ENCODE assay signal across 14 mouse cellular contexts in genomic region chr8:56343505-56343904, GRCm38 (mm10). TPM values are rescaled to one million over a fixed set of nuclear protein-coding genes. Genes with fewer than 3 reads are reported as not detected.
DNase-seq lines count a peak whose midpoint lies in the region; ATAC-seq and TF ChIP-seq lines count a peak whose summit lies in the region.
"Had no signal": no experiment of that assay in that cellular context is flagged by ENCODE, and none has a peak within 500 bp of the region (broad histone marks: within the 10 kb centered on the region; RNA-seq: fewer than 3 reads in every experiment).

No protein-coding gene starts in this region.

- H3K4me1 ChIP-seq in kidney, embryonic 14.5 days (ENCODE audit: control insufficient read depth, insufficient read depth, low read length) = 0 out of 2 replicates have a peak, but pooled peaks cover 5% of the 10 kb centered on the region
- peaks cover 10% of the 10 kb centered on the region; the same call in 1 of the 2 replicates for H3K4me1 ChIP-seq in stomach, embryonic 14.5 days (ENCODE audit: control insufficient read depth, insufficient read depth, low read length)
- no peaks in the 10 kb centered on the region for H3K4me1 ChIP-seq in stomach, postnatal 0 days (replicated peaks; ENCODE audit: control insufficient read depth, insufficient read depth)
- H3K4me1 ChIP-seq in stomach, embryonic 16.5 days (ENCODE audit: control insufficient read depth, insufficient read depth, low read length) = peaks cover 6% of the 10 kb centered on the region; the same call in 1 of the 2 replicates
- H3K4me1 ChIP-seq: liver, embryonic 13.5 days; midbrain, embryonic 12.5 days; neural tube, embryonic 13.5 days had no signal

- no peak overlapping the region for H3K4me2 ChIP-seq in kidney, embryonic 14.5 days (replicated peaks; ENCODE audit: low read depth, low read length)
- no peak overlapping the region for H3K4me2 ChIP-seq in stomach, embryonic 14.5 days (replicated peaks; ENCODE audit: low read depth, low read length)
- H3K4me2 ChIP-seq in stomach, postnatal 0 days (replicated peaks; ENCODE audit: low read depth) = no peak overlapping the region
- no peak overlapping the region for H3K4me2 ChIP-seq in stomach, embryonic 16.5 days (ENCODE audit: low read depth, low read length)
- H3K4me2 ChIP-seq: liver, embryonic 13.5 days; midbrain, embryonic 12.5 days; neural tube, embryonic 13.5 days had no signal

- no peaks in the 10 kb centered on the region for H3K36me3 ChIP-seq in kidney, embryonic 14.5 days (ENCODE audit: control insufficient read depth, insufficient read depth, low read length)
- no peaks in the 10 kb centered on the region for H3K36me3 ChIP-seq in stomach, embryonic 14.5 days (ENCODE audit: control insufficient read depth, insufficient read depth, low read length)
- H3K36me3 ChIP-seq in stomach, postnatal 0 days (ENCODE audit: control insufficient read depth, insufficient read depth, low read length) = no peaks in the 10 kb centered on the region
- H3K36me3 ChIP-seq in stomach, embryonic 16.5 days (ENCODE audit: control insufficient read depth, insufficient read depth, low read length) = no peaks in the 10 kb centered on the region
- H3K36me3 ChIP-seq: liver, embryonic 13.5 days; midbrain, embryonic 12.5 days; neural tube, embryonic 13.5 days had no signal

- no peak for TF ChIP-seq CTCF in stomach, postnatal 0 days (IDR thresholded peaks at IDR 0.05; ENCODE audit: low read depth)

- DNase-seq in adrenal gland, postnatal 10 days = peak; percentile 8
- DNase-seq in adrenal gland, adult 2 months = no peak
- no peak for DNase-seq in kidney, postnatal 14 days
- DNase-seq in stomach, postnatal 0 days (ENCODE audit: low spot score) = no peak
- no peak for DNase-seq in urinary bladder, adult 18-20 months (ENCODE audit: low spot score in 2 of 2)
- DNase-seq: cerebellum, adult 18-20 months; liver, embryonic 13.5 days; thymus, postnatal 36 days had no signal

- 0 out of 2 replicates have a peak, but pooled peaks have one; percentile 54 for ATAC-seq in kidney, embryonic 14.5 days (ENCODE audit: low FRiP score, low TSS enrichment)
- peak; percentile 46; the same call in 1 of the 2 replicates for ATAC-seq in stomach, embryonic 14.5 days (ENCODE audit: insufficient number of reproducible peaks, insufficient read depth, low FRiP score, low read depth)
- ATAC-seq in stomach, postnatal 0 days (ENCODE audit: low FRiP score, low TSS enrichment) = no peak
- ATAC-seq in stomach, embryonic 16.5 days (ENCODE audit: insufficient read depth, low FRiP score) = no peak

- no peak overlapping the region for H3K9ac ChIP-seq in kidney, embryonic 14.5 days (ENCODE audit: low read depth, low read length)
- H3K9ac ChIP-seq in stomach, embryonic 14.5 days (replicated peaks; ENCODE audit: low read depth, low read length) = no peak overlapping the region
- no peak overlapping the region for H3K9ac ChIP-seq in stomach, postnatal 0 days (ENCODE audit: low read length)
- no peak overlapping the region for H3K9ac ChIP-seq in stomach, embryonic 16.5 days (ENCODE audit: low read length)
- H3K9ac ChIP-seq: liver, embryonic 13.5 days; midbrain, embryonic 12.5 days; neural tube, embryonic 13.5 days had no signal

- no peaks in the 10 kb centered on the region for H3K9me3 ChIP-seq in kidney, embryonic 14.5 days (ENCODE audit: control insufficient read depth, low read length)
- H3K9me3 ChIP-seq in stomach, embryonic 14.5 days (ENCODE audit: control insufficient read depth, low read depth, low read length) = no peaks in the 10 kb centered on the region
- no peaks in the 10 kb centered on the region for H3K9me3 ChIP-seq in stomach, postnatal 0 days (ENCODE audit: control insufficient read depth, low read length)
- no peaks in the 10 kb centered on the region for H3K9me3 ChIP-seq in stomach, embryonic 16.5 days (replicated peaks; ENCODE audit: control insufficient read depth, low read length)
- H3K9me3 ChIP-seq: liver, embryonic 13.5 days; midbrain, embryonic 12.5 days; neural tube, embryonic 13.5 days had no signal

- no peak for TF ChIP-seq EP300 in stomach, postnatal 0 days (optimal IDR thresholded peaks at IDR 0.05)

- H3K27ac ChIP-seq in kidney, embryonic 14.5 days (ENCODE audit: low read depth, low read length) = no peak overlapping the region
- H3K27ac ChIP-seq in stomach, embryonic 14.5 days (ENCODE audit: low read length) = no peak overlapping the region
- H3K27ac ChIP-seq in stomach, postnatal 0 days (replicated peaks) = no peak overlapping the region
- peak overlapping the region; percentile 29; the same call in 1 of the 2 replicates for H3K27ac ChIP-seq in stomach, embryonic 16.5 days (ENCODE audit: low read length)
- H3K27ac ChIP-seq: liver, embryonic 13.5 days; midbrain, embryonic 12.5 days; neural tube, embryonic 13.5 days had no signal

- 73% methylated on average over 6 of the region's 6 CpGs for WGBS in kidney, embryonic 14.5 days
- WGBS in stomach, embryonic 14.5 days = 78% methylated on average over 6 of the region's 6 CpGs
- WGBS in stomach, postnatal 0 days = 66% methylated on average over 6 of the region's 6 CpGs
- 73% methylated on average over 6 of the region's 6 CpGs for WGBS in stomach, embryonic 16.5 days

- H3K4me3 ChIP-seq in kidney, embryonic 14.5 days (ENCODE audit: low read length) = no peak overlapping the region
- H3K4me3 ChIP-seq in stomach, embryonic 14.5 days (ENCODE audit: low read depth, low read length) = no peak overlapping the region
- H3K4me3 ChIP-seq in stomach, postnatal 0 days (ENCODE audit: low read depth, low read length) = no peak overlapping the region
- H3K4me3 ChIP-seq in stomach, embryonic 16.5 days (replicated peaks; ENCODE audit: low read length) = no peak overlapping the region
- H3K4me3 ChIP-seq: liver, embryonic 13.5 days; midbrain, embryonic 12.5 days; neural tube, embryonic 13.5 days had no signal

- H3K27me3 ChIP-seq in kidney, embryonic 14.5 days (ENCODE audit: control insufficient read depth, insufficient read depth, low read length) = no peaks in the 10 kb centered on the region
- no peaks in the 10 kb centered on the region for H3K27me3 ChIP-seq in stomach, embryonic 14.5 days (ENCODE audit: control insufficient read depth, insufficient read depth, low read length)
- no peaks in the 10 kb centered on the region for H3K27me3 ChIP-seq in stomach, postnatal 0 days (ENCODE audit: control insufficient read depth, insufficient read depth, low read length)
- H3K27me3 ChIP-seq in stomach, embryonic 16.5 days (ENCODE audit: control insufficient read depth, insufficient read depth, low read length) = no peaks in the 10 kb centered on the region
- H3K27me3 ChIP-seq: liver, embryonic 13.5 days; midbrain, embryonic 12.5 days; neural tube, embryonic 13.5 days had no signal

RNA-seq across cellular contexts. Expression of gene Hpgd, which starts 49.1 kb away (rescaled TPM):
- 10 to 100 TPM; 10.2 to 16.0 TPM for total RNA-seq in adrenal gland, postnatal 10 days (2021)
- 10 to 100 TPM in 1 of 2 experiments, 1 to 10 TPM in 1; 6.6 to 11.5 TPM for total RNA-seq in adrenal gland, adult 2 months (2021)
- polyA plus RNA-seq in adrenal gland, adult 2 months (2012; rRNA removed) = 0.53 and 0.74 TPM in 2 replicates
- polyA plus RNA-seq in kidney, embryonic 14.5 days (2014; fragmentation: Nextera tagmentation; extraction: Ambion mirVana) = 17.6 and 21.9 TPM in 2 replicates
- 57.4 and 62.8 TPM in 2 replicates for polyA plus RNA-seq in stomach, embryonic 14.5 days (2014; fragmentation: Nextera tagmentation; extraction: Ambion mirVana)
- polyA plus RNA-seq in stomach, postnatal 0 days (2015; fragmentation: Nextera tagmentation; extraction: Ambion mirVana) = 158 and 174 TPM in 2 replicates
- polyA plus RNA-seq in stomach, embryonic 16.5 days (2015; fragmentation: Nextera tagmentation; extraction: Ambion mirVana) = 85.5 and 91.9 TPM in 2 replicates
- total RNA-seq: MEL had no signal

Comparison
In these comparisons a context has a peak if more than half of its experiments do, and no peak if none do; other contexts are left out.
1. ATAC-seq: peak in kidney, embryonic 14.5 days (single experiment) and stomach, embryonic 14.5 days (single experiment); none in stomach, postnatal 0 days (single experiment) and stomach, embryonic 16.5 days (single experiment).
2. RNA of gene Hpgd, which starts 49.1 kb away (polyA plus RNA-seq): 158 to 174 TPM in stomach, postnatal 0 days, 85.5 to 91.9 TPM in stomach, embryonic 16.5 days, 57.4 to 62.8 TPM in stomach, embryonic 14.5 days and 17.6 to 21.9 TPM in kidney, embryonic 14.5 days; 0.53 to 0.74 TPM in adrenal gland, adult 2 months; every median in the first group is over 10 times any median in the second.